Comparison of ENCODE assay signal across 8 mouse cellular contexts in the genomic region with DNA sequence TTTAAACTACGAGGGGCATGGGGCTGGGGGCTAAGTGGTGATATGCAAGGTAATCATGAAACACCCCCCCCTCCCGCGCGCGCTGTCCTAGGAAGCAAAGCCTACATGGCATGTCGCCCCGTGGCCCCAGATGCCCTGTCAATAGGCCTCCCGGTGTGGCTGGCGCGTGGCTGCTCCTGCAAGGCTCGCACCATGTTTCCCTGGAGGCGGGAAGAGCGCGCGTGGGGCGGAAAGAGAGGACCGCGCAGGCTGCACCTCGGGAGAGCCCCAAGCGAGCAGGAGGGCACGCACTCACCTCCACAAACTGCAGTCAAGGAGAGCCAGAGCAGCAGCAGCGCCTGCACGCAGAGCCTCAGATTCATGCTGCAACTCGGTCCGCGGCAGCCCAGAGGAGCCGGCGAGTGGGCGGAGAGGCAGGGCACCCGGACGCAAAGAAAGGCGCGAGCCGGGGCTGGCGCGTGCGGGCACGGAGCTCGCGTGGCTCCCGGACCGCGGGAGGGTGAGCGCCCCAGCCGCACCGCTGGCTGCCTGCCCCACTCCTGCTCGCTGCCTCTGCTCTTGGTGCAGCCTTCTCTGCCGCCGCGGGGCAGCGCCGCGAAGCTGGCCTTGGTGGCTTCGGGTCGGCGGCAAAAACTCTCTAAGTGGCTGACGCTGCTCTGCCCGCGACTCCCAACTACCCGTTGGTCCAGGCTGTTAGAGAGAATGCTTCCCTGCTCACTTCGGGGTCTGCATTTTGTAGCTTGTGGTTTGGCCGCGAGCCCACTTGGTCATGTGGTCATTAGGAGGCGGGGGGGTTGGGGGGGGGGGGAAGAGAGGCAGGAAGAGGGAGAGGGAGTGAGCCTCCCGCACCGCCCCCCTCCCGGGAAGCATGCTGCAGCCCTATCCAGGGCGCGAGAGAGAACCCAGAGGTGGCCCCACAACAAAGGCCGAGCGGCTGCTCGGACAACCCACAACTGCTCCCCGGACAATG. TPM values are rescaled to one million over a fixed set of nuclear protein-coding genes. Genes with fewer than 3 reads are reported as not detected.
DNase-seq lines count a peak whose midpoint lies in the region; TF ChIP-seq lines count a peak whose summit lies in the region.

Gene Apln (minus strand): TSS at position 710 of the 970 bp plus-strand sequence.

- peak within 1 kb of the TSS; percentile 65 for H3K4me2 ChIP-seq in myocyte (ENCODE audit: low read depth)

- no peak for TF ChIP-seq POLR2A in myocyte (IDR thresholded peaks at IDR 0.05; ENCODE audit: insufficient read length, low read depth)

- no peaks in the 10 kb centered on the region for H3K27me3 ChIP-seq in myocyte (ENCODE audit: control insufficient read depth, insufficient read depth, insufficient read length)

- peak; percentile 24 for DNase-seq in ovary, adult 18-20 months (ENCODE audit: low spot score)
- no peak for DNase-seq in ovary, postnatal 10 days (ENCODE audit: low spot score)
- peak; percentile 63 for DNase-seq in cerebellum, adult 9-11 months
- peak; percentile 53 for DNase-seq in gastrocnemius, postnatal 14 days
- peak; percentile 21 for DNase-seq in kidney, adult 11 months
- DNase-seq in liver, result peak; percentile 22
- peak; percentile 10 to 22 for DNase-seq in urinary bladder, postnatal 36 days (ENCODE audit: low spot score in 2 of 2)

- intact Hi-C loops in gastrocnemius, postnatal 14 days (cut with DNase I; ENCODE audit: low total_unique reads), result no loop called here

- H3K4me3 ChIP-seq in myocyte, result peak within 1 kb of the TSS; percentile 21

- no peaks in the 10 kb centered on the region for H3K79me2 ChIP-seq in myocyte (ENCODE audit: control insufficient read depth, insufficient read depth)

- no peak within 1 kb of the TSS for H3ac ChIP-seq in myocyte (ENCODE audit: control insufficient read depth, insufficient read length)

- no peaks in the 10 kb centered on the region for H3K36me3 ChIP-seq in myocyte (ENCODE audit: control insufficient read depth, insufficient read depth)

TF ChIP-seq in myocyte, 11 proteins besides CTCF, POLR2A, EP300 and RAD21:
- TF ChIP-seq MYOG (IDR thresholded peaks at IDR 0.05; ENCODE audit: control insufficient read depth in 1 of 3, insufficient read depth in 1 of 3, insufficient read length in 2 of 3, low read depth in 2 of 3) (peak in 1 of 3 experiments; percentile 7), CEBPB (IDR thresholded peaks at IDR 0.05; ENCODE audit: insufficient read depth, poor library complexity, severe bottlenecking) (no peak)

RNA-seq across cellular contexts. Expression of gene Apln, which starts in this region (rescaled TPM):
- 10 to 100 TPM in 1 of 2 experiments, 1 to 10 TPM in 1; 9.1 to 16.8 TPM for total RNA-seq in gastrocnemius, postnatal 14 days (2021)
- 2.4 TPM for polyA plus RNA-seq in myocyte (2012; fragmentation: generic; extraction: Trizol)
